Mouse (Mus musculus): ENCODE measurements around the gene Hax1.

The Hax1 gene

GRCm38 (mm10) chr3:89998612-89999054 lies at the start of gene Hax1:
TSS of gene Hax1 (minus strand) at chr3:89998780.
- DNase-seq (ENCODE audit: low read depth, low spot score) = peak; percentile 96

- no peak for DNase-seq (ENCODE audit: low read depth, low spot score)
Observed at GRCm38 (mm10) chr3:90036263-90036662, 37.7 kb upstream of the Hax1 start.

- no peak for DNase-seq (ENCODE audit: low read depth, low spot score)
Observed at GRCm38 (mm10) chr3:90034653-90035052, 36.1 kb upstream of the Hax1 start.

GRCm38 (mm10) chr3:90016626-90017025 lies 18.0 kb upstream of the Hax1 start:
- no peak for DNase-seq (ENCODE audit: low read depth, low spot score)

GRCm38 (mm10) chr3:90010291-90010690 lies 11.7 kb upstream of the Hax1 start:
- DNase-seq (ENCODE audit: low read depth, low spot score) = no peak

- DNase-seq (ENCODE audit: low read depth, low spot score) = no peak
Observed at GRCm38 (mm10) chr3:90004091-90004796, 5.7 kb upstream of the Hax1 start.

- no peak for DNase-seq (ENCODE audit: low read depth, low spot score)
Observed at GRCm38 (mm10) chr3:89999830-90000229, 1.2 kb upstream of the Hax1 start.

- DNase-seq (ENCODE audit: low read depth, low spot score) = no peak
Observed at GRCm38 (mm10) chr3:89999090-89999489, 510 bp upstream of the Hax1 start.

- DNase-seq (ENCODE audit: low read depth, low spot score) = no peak
Observed at GRCm38 (mm10) chr3:89997791-89998495, 637 bp downstream of the Hax1 start.

- DNase-seq (ENCODE audit: low read depth, low spot score) = no peak
Observed at GRCm38 (mm10) chr3:89994807-89995515, 3.6 kb downstream of the Hax1 start.

- DNase-seq (ENCODE audit: low read depth, low spot score) = no peak
Observed at GRCm38 (mm10) chr3:89987822-89988221, 10.8 kb downstream of the Hax1 start.

GRCm38 (mm10) chr3:89987211-89987610 lies 11.4 kb downstream of the Hax1 start:
- DNase-seq (ENCODE audit: low read depth, low spot score) = no peak

- DNase-seq (ENCODE audit: low read depth, low spot score) = no peak
Observed at GRCm38 (mm10) chr3:89982426-89982825, 16.2 kb downstream of the Hax1 start.

- DNase-seq (ENCODE audit: low read depth, low spot score) = no peak
Observed at GRCm38 (mm10) chr3:89976859-89977258, 21.7 kb downstream of the Hax1 start.

GRCm38 (mm10) chr3:89968509-89968908 lies 30.1 kb downstream of the Hax1 start:
- no peak for DNase-seq (ENCODE audit: low read depth, low spot score)

- no peak for DNase-seq (ENCODE audit: low read depth, low spot score)
Observed at GRCm38 (mm10) chr3:89966946-89967345, 31.6 kb downstream of the Hax1 start.

GRCm38 (mm10) chr3:89965972-89966371 lies 32.6 kb downstream of the Hax1 start:
- DNase-seq (ENCODE audit: low read depth, low spot score) = no peak

GRCm38 (mm10) chr3:89965557-89965956 lies 33.0 kb downstream of the Hax1 start:
- DNase-seq (ENCODE audit: low read depth, low spot score) = no peak

- no peak for DNase-seq (ENCODE audit: low read depth, low spot score)
Observed at GRCm38 (mm10) chr3:89963926-89964739, 34.4 kb downstream of the Hax1 start.

GRCm38 (mm10) chr3:89963221-89963763 lies 35.3 kb downstream of the Hax1 start, which contains the start of gene Atp8b2:
TSS of gene Atp8b2 (minus strand) at chr3:89963508.
- no peak for DNase-seq (ENCODE audit: low read depth, low spot score)

- DNase-seq (ENCODE audit: low read depth, low spot score) = no peak
Observed at GRCm38 (mm10) chr3:89962751-89963220, 35.8 kb downstream of the Hax1 start.
